15 mouse cellular contexts compared by ENCODE assay signal in genomic region chr1:57952509-57952908, GRCm38 (mm10).
"Had no signal": no experiment of that assay in that cellular context is flagged by ENCODE, and none has a peak within 500 bp of the region (broad histone marks: within the 10 kb centered on the region; RNA-seq: fewer than 3 reads in every experiment).

No protein-coding gene starts in this region.

- H3K9ac ChIP-seq: neural tube, embryonic 13.5 days; neural tube, embryonic 15.5 days; stomach, embryonic 15.5 days had no signal

- H3K4me1 ChIP-seq: neural tube, embryonic 15.5 days had no signal

- H3K4me2 ChIP-seq: neural tube, embryonic 13.5 days; neural tube, embryonic 15.5 days; stomach, embryonic 15.5 days had no signal

- H3K27me3 ChIP-seq: neural tube, embryonic 13.5 days; neural tube, embryonic 15.5 days; stomach, embryonic 15.5 days had no signal

- H3K4me3 ChIP-seq: neural tube, embryonic 13.5 days; neural tube, embryonic 15.5 days; stomach, embryonic 15.5 days had no signal

- DNase-seq: right cerebral cortex, adult 18-20 months; right cerebral cortex, postnatal 14 days; right cerebral cortex, postnatal 25 days; right cerebral cortex, postnatal 4 days; spleen, adult 18-20 months; thymus, adult 18-20 months; thymus, adult 2 months; thymus, postnatal 14 days; thymus, postnatal 25 days; thymus, postnatal 36 days; thymus, postnatal 4 days had no signal

- H3K9me3 ChIP-seq: neural tube, embryonic 13.5 days; neural tube, embryonic 15.5 days; stomach, embryonic 15.5 days had no signal

- H3K27ac ChIP-seq: neural tube, embryonic 13.5 days; neural tube, embryonic 15.5 days; stomach, embryonic 15.5 days; stomach, postnatal 0 days had no signal
